Mouse (Mus musculus) MN1 (cell line): Measurements from ENCODE around the gene Rbm8a.
A peak's percentile ranks its signal among the peaks of the same experiment; 100 is the strongest.

ENCODE experiments used
- DNase-seq: peaks from one replicate; pipeline ENCODE4 v3.0.0-alpha.2; 2016; ENCODE audit warnings: low spot score

Gene Rbm8a

DNA sequence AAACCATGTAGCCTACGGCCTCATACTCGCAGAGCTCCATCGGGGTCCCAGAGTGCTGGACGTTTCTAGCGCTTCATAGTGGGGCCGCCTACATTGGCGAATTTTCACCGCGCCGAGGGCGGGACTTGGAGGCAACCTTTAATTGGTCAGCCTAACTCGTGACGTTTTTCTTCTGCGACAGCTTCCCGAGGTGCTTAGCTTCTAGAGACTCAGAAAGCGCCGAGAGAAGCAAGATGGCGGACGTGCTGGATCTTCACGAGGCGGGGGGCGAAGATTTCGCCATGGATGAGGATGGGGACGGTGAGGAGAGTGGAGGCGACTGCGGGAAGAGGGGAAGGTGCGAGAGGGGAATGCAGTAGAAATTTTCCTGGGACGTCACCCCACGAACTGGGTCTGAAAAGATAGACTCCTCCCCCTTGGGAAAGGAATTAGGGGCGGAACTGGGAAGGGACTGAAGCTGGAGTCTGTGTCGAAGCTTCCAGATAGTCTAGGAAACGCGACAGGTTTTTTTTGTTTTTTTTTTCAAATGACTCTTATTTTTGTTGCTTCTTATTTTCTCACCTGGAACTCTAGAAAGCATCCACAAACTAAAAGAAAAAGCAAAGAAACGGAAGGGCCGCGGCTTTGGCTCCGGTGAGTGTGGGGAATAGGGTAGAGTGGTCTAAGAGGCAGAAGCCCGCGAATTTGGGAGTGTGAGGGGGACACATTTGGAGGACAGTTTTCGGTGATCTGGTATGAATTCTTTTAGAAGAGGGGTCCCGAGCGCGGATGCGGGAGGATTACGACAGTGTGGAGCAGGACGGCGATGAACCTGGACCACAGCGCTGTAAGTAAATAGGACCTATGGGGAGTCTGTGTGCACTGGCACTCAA, at the start of gene Rbm8a:
Rbm8a (plus strand) TSS at position 205 of the 872 bp plus-strand sequence.
- peak; percentile 99 for DNase-seq

- DNase-seq, result no peak
Measured at GRCm38 (mm10) chr3:96581141-96581540, 48.6 kb upstream of the Rbm8a start.

GRCm38 (mm10) chr3:96581771-96582515, 47.8 kb upstream of the Rbm8a start:
- DNase-seq, result no peak

DNA sequence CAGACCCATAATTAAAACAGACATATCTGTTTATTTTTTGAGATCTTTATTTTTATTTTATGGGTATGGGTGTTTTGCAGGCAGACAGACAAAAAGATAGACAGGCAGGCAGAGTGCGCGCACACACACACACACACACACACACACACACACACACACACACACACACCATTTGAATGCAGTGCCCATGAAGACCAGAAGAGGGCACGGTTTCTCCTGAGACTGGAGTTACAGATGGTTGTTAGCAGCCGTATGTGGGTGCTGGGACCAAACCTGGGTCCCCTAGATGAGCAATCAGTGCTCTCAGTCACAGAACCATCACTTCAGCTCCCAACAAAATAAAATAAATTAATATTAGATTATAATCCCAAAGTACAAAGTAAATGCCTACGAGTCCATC, 46.3 kb upstream of the Rbm8a start:
- DNase-seq, result no peak

DNA sequence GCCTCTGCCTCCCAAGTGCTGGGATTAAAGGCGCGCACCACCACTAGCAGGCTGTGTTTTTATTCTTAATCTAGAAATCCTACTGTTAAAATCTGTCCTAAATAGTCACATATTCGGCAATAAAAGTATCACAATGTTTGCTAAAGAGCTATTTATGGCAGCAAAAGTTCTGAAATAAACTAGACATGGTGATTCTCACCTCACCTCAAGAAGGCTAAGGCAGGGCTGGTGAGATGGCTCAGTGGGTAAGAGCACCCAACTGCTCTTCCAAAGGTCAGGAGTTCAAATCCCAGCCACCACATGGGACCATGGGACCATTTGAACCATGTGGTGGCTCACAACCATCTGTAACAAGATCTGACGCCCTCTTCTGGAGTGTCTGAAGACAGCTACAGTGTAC, 39.1 kb upstream of the Rbm8a start:
- no peak for DNase-seq

- DNase-seq, result peak; percentile 69
Measured at GRCm38 (mm10) chr3:96593374-96593773, 36.4 kb upstream of the Rbm8a start.

DNA sequence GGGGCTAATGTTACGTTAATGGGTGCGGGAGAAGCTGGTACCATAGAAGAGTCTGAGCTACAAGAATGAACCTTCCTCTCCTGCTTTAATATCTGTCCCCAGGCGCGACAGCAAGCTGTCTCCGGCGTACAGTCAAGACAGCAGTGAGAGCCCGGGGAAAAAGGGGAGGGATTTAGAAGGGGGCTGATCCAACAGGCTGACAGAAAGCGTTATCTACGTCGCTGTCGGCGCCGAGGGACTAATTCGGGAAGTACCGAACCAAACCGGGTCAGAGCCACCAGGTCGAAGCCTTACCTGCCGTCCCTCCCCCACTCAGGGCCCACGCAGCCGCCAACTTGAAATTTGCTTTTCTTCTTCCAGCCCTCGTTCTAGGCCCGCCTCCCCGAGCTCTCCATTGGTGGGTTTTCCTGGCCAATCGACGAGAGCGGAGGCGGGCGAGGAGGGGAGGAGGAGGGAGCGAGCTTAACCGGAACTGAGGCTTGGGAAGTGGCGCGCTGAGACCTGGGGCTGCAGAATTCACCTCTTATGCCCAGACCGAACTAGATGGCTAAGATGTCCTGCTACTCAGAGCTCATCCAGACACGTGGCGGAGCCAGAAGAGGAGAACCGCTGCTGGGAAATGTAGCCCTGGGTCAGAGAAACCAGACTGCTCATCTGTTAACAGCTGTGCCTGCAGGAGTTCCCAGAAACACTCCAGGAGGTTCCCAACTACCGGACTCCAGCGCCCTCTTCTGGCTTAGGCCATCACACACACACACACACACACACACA, 35.8 kb upstream of the Rbm8a start, which contains the start of gene Polr3gl:
Polr3gl (minus strand) TSS at position 392 of the 771 bp plus-strand sequence.
- DNase-seq, result peak; percentile 95

- no peak for DNase-seq
Measured at GRCm38 (mm10) chr3:96594851-96595250, 34.9 kb upstream of the Rbm8a start.

GRCm38 (mm10) chr3:96595661-96596060, 34.1 kb upstream of the Rbm8a start:
- DNase-seq, result peak; percentile 60

DNA sequence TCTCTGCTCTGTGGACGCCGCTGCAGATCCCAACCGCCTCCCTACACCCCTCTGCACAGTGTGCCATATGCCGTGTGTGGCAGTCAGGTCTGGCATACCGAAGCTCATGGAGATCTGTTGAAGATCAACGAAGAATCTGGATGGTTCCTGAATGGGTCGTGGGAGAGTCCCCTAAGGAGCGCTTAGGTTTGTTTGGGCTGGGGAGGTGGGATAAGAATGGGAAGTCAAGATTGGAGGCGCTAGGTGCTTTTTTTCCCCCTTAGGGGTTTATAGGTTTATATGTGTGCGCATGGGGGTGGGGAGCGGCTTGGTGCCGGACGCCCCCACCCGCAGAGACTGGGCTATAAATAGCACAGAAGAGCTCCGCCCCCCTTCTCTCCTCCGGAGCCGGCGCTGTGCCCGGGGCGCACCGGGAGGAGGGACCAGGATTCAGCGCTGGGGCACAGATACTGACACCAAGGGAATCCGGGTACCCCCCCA, 33.5 kb upstream of the Rbm8a start, which contains the start of gene Ankrd34a:
Ankrd34a (plus strand) TSS at position 409 of the 480 bp plus-strand sequence.
- peak; percentile 39 for DNase-seq

DNA sequence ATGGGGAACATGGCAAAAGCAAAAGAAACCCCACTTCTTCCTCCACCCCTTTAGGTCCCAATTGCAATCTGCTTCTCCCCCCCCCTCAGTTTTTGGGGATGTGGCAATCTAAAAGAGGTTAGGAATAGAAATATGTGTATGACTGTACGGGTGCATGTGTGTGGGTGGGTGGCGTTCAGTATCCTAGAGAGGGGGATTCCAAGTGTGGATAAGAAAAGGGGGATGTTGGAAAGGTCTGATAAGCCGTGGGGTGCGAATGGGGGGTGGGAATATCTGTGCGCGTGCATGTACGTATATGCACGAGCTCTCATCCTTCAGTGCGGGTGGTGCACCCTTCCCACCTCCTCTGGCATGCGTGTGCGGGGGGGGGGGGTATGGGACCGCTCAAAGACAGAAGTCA, 32.9 kb upstream of the Rbm8a start:
- DNase-seq, result no peak

GRCm38 (mm10) chr3:96597435-96597891, 32.3 kb upstream of the Rbm8a start:
- no peak for DNase-seq

DNA sequence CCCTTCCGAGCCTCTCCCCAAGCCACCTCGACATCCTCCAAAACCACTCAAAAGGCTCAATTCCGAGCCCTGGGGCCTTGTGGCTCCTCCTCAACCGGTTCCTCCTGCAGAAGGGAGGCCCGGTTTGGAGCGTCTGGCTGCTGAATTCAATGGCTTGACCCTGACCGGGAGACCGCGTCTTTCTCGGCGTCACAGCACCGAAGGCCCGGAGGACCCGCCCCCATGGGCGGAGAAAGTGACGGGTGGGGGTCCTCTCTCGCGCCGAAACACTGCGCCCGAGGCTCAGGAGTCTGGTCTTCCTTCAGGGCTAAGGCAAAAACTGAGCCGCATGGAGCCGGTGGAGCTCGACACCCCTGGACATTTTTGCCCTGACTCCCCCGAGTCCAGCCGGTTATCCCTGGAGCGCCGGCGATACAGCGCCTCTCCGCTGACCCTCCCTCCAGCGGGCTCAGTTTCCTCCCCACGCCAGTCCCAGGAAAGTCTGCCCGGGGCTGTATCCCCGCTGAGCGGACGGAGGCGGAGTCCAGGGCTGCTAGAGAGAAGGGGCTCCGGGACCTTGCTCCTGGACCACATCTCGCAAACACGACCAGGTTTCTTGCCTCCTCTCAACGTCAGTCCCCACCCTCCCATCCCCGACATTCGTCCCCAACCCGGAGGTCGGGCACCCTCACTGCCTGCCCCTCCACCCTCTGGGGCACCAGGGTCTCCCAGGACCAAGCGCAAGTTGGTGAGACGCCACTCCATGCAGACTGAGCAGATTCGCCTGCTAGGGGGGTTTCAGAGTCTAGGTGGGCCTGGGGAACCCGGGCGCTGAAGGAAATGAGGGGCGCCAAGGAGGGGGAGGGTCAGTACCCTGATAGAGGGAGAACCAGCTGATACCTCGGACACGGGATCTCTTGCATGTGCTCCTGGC, 31.3 kb upstream of the Rbm8a start:
- no peak for DNase-seq

DNA sequence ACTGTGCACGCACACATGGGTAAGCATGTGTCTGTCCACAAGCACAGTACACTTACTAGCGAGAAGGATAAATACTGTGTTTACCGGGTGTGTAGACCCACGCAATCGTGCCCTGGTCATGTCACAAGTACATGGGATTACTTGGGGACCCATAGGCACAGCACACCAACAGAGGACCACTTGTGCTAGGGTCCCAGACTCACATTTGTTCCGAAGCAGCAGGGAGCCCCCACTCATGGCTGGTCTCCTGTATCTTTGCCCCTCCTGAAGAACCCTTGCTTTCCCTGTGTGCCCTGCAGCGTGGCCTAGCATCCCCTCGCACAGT, 30.7 kb upstream of the Rbm8a start:
- no peak for DNase-seq

- DNase-seq, result no peak
Measured at GRCm38 (mm10) chr3:96599411-96599810, 30.3 kb upstream of the Rbm8a start.

- DNase-seq, result peak; percentile 97
Measured at GRCm38 (mm10) chr3:96600639-96601250, 29.0 kb upstream of the Rbm8a start, which contains the start of gene Lix1l. TSS of gene Lix1l (plus strand) at chr3:96601149.

- peak; percentile 78 for DNase-seq
Measured at GRCm38 (mm10) chr3:96601251-96601787, 28.4 kb upstream of the Rbm8a start.

DNA sequence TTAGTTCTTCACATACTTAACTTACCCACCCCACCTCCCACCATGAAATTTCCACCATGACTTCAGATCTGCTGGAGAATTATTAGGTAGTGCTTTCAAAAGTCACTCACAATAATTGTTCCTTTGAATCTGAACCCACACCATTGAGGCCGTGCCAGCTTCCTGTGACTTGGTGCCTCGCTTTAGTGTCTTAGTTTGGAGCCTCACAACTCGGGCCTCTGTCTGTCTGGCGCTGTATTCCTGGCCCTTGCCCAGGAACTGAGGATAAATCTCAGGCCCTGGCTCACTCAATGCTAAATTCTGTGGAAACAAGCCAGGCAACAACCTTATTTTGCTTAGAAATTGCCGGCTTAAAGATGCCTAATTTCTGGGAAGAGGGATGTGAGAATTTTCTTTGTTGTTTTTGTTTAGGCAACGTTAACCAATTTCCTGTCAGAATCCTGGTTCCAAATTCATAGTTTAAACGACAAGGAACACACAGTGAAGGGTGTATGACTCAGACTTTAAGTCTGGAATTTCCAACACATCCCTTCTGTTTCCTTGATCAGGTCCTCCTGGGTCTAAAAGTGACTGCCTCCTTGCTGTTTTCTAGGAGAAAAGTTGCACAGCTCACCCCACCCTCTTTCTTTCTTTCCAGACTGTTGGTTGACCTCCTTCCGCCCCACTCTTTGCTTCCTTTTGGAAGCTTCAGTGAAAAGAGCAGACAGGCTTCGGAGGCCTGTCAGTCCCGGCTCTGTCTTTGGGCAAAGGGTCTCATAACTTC, 27.6 kb upstream of the Rbm8a start:
- no peak for DNase-seq

GRCm38 (mm10) chr3:96602704-96603084, 27.0 kb upstream of the Rbm8a start:
- DNase-seq, result no peak
